Mouse (Mus musculus) ovary, adult 18-20 months (tissue): ENCODE data around the gene Cep135.
A peak's percentile ranks its signal among the peaks of the same experiment; 100 is the strongest.

Experiments
- DNase-seq: peaks from one replicate; pipeline ENCODE4 v3.0.0; 2022; ENCODE audit warnings: low spot score, mixed read lengths

The Cep135 gene

DNA sequence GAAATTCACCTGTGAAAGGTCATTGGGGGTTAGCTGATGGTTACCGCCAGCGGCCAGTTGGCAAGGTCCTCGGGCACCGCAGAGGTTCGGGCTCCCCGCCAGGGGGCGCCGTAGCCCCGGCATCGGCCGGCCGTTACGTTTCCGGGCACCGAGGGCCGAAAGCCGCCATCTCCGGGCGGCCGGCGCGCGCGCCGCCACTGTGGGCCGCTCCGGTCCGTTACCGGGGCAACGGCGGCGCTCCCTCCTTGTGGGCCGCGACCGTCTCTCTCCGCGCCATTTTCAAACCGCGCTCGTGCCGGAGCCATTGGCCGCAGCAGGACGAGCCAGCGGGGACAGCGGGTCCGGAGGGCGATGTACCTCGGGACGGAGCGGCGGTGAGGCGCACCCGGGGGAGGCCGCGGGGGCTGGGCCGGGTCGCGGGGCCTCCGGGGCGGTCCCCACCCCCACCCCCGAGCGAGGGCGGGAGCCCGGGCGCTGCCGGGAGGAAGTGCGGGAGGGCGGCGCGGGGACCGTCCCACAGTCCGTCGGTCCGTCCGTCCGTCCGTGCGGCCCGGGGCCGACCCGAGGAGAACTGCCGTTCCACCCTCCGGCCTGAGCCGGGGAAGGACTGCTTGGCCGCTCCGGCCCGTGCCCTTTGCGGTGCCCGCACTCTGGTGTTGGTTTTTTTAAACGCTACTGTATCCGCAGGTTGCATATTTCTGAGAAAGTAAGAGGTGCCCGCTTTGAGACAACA, at the start of gene Cep135:
Cep135 (plus strand) TSS at position 148 of the 733 bp plus-strand sequence.
- peak; percentile 83 for DNase-seq

DNA sequence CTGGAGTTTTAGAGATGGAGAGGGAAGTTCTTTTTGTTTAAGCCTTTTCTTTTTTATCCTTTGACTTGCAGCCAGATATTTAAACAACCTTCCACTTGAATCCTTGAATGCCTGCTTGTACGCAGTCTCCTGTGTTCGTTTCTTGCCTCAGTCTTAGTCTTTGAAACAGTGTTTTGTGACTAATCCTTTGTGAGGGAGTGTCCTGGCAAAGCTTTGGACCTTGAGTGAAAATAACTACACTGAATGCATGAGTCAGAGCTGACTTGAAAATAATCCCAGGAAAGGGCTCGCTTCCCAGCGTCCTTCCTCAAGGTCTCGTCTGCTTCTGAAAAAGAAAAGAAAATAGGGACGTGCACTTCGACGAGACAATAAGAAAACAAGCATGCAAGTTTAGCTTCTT, 48.3 kb upstream of the Cep135 start:
- peak; percentile 77 for DNase-seq

DNA sequence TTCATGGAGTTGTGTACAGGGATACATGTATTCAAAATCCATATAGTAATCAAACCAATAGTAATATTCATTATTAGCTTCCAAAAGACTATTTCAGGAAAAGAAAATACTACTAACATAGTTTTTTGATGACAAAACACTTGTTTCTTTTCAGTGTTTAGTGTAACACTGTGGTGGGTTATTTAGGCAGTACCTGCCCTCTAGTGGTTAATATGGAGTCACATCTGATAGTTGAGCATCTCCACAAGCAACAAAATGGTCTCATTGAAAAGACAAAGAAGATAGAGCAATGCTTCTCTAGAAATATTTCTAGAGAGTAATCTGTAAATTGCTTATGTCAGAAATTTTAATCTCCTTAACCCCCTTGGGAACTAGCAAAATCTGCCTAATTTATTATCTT, 47.7 kb upstream of the Cep135 start:
- DNase-seq = no peak

DNA sequence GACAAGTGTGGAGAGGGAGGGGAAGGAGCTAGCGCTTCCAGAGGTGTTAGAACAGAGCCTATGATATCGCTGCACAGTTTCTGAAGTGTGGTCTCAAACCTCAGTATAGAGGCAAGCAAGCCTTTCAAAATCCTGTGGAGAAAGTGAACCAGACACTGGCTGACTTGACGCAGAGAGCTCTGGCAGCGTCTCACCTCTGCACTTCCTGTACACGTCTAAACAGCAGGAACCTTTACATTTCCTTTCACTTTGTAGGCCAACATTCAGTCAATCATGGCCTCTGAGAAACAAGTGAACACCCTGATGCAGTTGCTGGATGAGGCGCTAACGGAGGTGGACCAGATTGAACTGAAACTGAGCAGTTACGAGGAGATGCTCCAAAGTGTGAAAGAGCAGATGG, 45.3 kb upstream of the Cep135 start:
- DNase-seq = no peak

DNA sequence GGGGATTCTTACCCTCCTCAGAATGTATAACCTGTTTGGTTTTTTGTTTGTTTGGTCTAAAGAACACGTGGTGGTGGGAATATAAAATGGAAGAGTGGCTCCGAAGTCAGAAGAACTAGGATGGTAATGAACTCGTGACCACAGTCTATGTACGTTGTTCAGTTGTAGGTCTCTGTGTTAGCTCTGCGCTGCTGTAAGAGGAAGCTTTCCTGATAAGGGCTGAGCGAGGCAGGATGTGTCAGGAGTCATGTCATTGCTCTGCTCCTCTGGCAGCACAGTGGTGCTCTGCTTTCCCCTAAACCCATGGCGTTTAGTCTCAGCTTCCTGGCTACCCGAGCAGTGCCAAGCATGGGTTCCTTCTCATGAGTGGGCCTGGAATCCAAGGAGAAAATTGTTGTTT, 38.1 kb upstream of the Cep135 start:
- no peak for DNase-seq

DNA sequence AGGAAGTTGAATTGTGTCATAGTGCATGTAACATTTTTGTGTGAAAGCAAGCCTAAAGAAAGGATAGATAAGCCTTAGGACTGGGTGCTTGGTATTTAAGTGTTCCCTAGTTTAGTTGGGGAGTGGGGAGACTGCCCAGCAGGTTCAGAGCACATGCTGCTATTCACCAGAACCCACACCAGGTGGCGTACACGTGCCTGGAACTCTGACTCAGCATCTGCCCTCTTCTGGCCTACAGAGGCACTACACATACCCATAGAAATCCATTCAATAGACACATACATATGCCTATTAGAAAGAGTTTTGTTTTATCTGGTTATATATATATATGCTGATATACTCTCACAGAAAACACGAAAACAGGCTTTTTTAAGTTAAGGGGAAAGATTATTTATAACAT, 23.2 kb upstream of the Cep135 start:
- DNase-seq = no peak

DNA sequence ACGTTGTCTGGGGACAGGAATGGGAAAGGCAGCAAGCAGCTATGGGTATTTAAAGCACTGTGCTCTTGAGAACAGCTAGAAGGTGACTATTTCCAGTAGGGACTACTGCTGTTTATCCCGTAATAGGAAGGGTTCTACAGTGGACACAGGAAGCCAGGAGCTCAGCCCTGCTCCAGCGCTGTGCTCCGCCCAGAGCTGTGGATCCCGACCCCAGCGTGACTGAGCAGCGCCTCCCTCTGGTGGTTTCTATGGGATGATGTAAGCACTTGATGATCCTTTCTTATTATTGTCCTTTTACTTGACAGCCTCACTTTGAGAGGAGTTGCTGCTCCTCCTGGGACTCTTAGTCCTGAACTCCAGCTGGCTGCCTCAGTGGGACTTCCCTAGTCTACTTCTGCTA, 14.2 kb upstream of the Cep135 start:
- no peak for DNase-seq

DNA sequence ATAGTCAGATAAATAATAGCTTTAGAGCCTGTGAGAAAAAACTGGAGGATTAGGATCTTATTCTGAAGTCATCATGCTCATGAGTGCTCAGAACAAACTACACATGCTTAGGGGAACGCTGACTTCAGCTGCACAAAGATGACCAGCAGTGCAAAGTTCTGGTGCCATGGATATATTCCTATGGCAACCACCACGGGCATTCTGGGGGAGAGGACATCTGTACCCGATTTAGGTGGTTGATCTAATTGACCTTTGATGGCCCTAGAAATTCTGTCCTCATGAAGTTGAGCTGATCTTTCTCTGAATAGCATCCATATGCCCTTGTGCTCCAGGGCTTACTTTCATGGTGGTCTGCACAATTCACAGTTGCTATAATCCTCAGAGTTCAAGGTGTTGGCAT, 11.5 kb upstream of the Cep135 start:
- DNase-seq = no peak

DNA sequence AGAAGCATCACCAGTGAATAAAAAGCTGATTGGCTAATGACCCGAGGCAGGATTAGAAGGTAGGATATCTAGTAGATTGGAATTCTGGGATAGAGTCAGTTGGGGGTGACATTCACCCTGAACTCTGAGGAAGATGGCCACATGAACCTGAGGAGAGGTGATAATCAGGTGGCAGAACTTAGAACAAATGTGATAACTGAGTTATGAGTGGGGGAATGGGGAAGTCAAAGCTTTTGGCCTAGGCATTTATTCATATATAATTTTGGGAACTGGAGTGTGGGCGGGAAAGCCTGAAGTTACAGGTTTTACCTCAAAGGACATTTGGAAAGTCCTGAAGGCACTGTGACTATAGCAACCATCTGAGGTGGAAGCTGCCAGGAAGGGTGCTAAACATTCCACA, 3.1 kb upstream of the Cep135 start:
- no peak for DNase-seq

DNA sequence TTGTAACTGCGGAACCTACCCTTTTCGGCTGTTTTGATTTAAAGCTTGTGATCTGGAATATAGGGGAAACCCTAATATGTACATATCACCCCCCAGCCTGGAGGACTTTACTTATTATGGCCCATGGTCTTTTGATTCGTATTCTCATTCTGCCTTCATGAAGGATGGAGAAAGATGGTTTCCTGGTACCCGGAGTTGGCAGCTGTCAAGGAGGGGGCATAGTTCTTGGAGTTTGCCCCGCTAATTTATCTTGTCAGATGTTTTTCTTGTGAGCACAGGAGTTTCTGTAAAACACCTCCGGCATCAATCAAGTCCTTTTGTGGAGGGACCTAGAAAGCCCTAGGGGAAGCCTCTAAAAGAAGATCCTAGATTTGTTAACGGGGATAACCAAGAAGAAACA, 813 bp downstream of the Cep135 start:
- no peak for DNase-seq

DNA sequence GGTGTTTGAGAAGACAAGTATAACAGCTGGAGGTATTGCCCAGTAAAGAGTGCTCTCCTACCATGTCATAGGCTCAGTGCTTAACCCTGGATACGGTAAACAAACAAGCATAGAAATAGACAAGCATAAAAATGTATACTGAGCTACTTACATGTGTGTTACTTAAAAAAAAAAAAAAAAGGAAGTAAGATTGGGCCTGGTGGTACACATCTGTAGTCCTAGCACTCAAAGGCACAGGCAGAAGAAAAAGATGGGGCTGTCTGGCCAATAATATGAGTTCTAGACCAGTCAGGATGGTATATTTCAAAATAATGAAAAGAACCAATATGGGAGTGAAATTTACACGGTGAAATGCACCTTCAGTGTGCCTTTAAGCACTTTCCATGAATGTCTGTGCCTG, 1.5 kb downstream of the Cep135 start:
- no peak for DNase-seq

DNA sequence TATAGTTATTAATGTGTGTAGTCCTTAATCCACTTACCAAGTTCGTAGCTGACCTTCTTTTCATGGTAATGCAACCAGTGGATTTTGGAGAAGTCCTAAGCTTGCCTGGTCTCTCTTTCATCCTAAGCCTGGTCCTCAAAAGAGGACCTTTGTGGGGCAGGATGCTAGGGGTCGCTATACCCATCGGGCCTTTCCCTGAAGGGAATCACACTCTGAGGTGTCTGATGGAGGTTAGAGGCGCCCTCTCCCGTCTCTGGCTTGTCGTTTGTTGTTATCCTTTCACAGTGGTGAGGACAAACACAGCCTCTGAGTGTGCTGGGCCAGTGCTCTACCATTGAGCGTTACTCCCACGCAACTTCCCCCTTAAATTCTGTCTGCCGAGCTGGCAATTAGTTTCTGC, 3.4 kb downstream of the Cep135 start:
- DNase-seq = no peak

DNA sequence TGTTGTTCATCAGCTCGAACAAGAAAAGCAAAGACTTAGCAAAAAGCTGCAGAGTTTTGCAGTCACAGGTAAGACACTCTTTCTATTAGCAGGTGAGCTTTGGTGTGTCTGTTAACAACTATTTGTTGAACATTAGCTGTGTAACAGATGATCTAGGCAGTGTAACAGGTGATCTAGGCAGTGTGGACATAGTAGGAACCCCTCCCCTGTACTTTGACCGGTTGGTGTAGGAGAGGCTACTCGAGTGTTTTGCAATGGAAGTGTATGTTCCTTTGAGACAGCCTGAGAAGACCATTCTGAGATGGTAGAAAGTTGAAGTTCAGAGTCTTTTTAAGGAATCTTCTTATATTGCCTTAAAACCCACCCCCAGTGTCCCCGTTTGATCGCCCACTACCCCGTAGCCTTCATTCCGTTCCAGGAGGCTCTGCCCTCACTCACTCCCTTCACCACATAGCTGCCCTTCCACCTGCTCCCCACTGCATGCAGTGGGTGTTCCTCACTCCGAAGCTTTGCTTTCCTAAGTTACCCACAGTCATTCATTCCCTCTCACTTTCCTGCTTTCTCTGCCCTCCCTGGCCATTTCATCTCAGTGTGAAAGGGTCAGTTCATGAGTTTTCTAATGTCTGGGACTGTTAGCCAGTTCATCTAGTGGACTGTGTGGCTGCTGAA, 21.3 kb downstream of the Cep135 start:
- DNase-seq = no peak

DNA sequence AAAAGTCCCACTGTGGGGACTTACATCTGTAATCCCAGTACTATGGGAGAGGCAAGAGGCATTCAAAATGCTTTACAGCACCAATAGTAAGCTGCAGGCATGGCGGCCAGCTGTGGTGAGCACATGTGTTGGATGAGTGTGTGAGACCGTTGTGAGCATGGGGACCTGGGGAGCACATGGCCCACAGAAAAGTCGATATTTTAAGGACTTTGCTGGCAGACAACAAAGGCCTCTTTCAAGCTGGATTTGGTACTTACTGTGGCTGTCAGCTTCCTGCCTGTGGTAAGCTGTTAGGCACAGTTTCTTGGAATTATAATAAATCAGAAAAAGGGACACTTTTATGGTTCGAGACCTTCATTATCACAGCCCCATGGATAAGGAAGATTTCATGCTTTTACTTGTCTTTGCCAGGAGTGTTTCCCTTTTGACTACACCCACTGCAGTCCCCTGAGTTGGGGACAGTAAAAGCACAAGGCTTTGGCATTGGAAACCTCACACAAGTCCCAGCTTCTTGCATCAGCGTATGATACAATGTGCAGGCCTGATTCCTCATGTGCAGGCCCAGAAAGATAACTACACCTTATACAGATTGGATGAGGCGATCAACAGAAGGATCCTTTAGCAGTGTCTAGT, 24.5 kb downstream of the Cep135 start:
- DNase-seq = no peak

DNA sequence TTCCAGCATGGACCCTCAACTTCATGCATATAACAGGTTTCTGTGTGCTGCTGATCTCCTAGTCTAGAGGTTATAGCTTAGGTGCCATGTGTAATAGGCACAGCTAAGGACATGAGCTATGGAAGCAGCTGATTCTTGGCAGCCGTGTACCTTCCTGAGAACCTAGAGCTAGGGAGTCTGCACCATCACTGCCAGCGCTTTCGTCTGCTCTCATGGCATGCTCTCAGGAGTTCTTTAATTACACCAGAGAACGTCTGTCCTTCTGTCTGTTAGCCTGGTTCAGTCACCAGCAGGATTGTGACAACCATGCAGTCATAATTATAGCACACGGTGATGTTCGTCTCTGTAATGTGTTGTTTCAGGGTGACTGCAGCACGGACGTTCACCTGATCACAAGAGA, 26.8 kb downstream of the Cep135 start:
- no peak for DNase-seq

DNA sequence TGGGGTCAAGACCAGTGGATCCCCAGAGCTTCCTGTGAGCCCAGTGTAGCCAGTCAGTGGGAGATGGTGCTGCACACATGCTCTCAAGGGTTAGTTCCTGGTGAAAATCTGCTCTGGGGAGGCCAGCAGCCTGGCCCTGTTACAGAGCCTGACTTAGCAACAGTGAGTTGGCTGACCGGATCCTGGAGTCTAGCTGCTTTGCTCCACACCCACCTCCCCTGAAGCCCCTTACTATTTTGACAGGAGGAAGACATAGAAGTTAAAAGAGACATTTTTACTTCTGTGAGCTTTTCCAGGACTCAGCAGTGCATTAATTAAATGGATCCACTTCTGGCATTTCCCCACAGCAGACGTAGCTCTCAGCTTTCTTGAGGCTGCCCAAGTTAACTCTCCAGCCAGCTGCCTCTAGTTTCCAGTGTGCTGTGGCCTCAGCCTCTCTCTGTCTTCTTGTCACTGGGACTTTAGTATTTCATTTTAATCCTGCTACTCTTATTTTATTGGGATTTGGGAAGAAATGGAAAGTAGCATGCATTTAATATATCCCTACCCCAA, 27.8 kb downstream of the Cep135 start:
- no peak for DNase-seq

DNA sequence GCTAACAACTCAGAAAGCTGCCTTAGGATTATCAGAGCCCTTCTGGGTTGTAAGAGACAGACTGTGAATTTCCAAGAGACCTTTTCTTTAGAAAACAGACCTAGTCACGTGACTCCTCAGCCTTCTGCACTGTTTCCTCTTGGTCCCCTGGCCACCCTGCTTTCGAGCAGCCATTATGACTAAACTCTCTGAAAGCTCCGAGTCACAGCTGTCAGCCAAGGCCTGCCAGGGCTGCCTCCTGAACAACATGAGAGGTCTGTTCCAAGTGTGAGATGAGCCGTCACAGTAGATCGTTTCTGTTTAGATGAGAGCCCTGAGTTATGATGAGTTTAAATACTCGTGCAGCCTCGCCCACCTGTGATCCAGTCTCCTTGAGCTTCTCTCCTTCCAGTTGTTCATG, 30.3 kb downstream of the Cep135 start:
- DNase-seq = no peak

DNA sequence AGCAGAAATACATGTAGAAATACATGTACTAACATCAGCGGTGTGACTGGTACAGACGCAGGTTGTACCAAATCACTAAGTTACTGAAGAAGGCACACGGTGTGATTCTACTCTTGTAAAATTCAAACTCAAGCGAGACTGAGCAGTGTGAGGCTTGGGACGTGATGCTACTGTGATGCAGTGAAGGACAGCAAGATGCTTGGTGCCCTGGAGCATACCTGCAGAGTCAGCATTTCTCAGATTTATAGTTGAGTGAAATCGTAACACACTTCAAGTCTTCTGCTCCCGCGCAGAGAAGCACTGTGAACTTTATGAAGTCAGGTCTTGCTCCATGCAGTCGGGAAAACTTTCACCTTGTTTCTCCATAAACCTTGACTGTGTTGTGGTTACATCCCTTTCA, 35.3 kb downstream of the Cep135 start:
- no peak for DNase-seq

DNA sequence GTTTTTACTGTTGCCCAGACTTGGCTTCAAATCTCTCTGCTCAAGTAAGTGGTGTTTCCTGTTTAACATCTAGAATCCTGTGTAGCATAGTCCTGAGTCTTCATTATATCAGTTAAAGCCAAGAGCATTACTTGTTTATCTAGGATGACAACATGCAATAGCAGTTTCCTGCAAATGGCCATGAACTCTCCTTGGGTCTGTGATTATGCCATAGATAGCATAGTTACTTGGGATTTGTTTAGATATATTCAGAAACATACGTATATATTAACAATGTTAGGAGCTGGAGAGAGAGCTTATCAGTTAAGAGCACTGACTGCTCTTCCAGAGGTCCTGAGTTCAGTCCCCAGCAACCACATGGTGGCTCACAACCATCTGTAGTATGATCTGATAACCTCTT, 39.3 kb downstream of the Cep135 start:
- no peak for DNase-seq

DNA sequence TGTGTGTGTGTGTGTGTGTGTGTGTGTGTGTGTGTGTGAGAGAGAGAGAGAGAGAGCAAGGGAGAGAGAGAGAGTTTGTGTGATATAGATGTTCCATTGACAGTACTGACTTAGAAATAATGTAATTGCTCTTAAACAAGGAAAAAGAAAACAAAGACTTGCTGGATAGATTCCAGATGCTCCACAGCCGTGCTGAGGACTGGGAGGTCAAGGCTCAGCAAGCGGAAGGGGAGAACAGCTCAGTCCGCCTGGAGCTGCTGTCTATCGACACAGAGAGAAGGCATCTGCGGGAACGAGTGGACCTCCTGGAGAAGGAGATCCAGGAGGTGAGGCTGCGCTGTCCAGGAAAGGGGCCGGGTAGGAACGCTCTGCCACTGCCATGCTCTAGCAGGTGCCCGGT, 45.5 kb downstream of the Cep135 start:
- no peak for DNase-seq

DNA sequence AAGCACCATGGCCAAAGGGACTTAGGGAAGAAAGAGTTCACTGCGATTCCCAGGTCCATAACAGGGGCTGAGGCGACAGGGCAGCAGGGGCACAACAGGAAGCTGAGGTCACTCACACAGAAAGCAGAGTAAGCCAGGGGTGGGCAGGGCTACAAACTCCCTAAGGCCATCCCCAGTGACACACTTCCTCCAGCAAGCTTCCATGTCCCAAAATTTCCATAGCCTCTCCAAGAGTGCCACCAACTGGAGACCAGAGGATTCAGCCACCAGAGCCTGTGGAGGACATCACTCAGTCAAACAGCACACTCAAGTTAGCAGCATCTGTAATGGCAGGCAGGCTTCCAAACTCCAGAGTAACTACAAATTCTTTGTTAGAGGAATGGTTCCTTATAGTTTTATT, 47.1 kb downstream of the Cep135 start:
- no peak for DNase-seq

DNA sequence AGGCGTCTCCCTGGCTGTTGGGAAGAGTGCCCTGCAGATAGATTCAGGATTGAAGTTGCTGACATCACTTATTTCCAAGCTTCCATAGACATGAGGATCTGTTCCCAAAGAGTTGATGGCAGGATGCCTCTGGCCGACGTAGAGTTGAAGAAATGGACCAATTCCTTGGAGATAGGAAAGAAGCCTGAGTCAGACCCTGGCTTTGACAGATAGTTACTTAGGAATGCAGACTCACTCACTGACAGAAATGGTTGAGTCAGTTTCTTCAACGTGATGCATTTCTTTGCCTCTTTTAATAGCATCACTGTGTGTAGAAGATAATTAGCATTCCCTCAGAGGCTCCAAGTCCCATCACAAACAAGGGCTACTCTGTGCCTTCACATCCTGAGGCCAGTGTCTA, 53.6 kb downstream of the Cep135 start:
- no peak for DNase-seq

DNA sequence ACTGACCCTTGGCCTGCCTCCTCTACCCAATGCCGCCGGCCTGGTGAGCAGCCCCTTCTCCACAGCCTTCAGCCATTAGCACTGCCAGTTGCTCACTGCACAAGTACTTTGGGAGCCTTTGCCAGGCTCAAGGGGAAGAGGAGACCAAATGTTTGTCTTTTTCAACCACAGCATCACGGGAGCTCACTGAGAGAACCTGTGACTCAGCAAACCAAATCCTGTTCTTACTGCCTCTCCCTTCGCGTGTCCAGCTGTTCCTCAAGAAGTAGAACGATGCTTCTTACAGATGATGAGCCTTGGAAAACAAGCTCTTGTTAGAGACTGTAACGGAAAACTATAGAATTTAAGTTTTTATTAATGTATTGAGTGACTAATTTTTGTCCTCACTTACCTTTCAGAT, 55.7 kb downstream of the Cep135 start:
- no peak for DNase-seq
